Mouse (Mus musculus) liver (tissue): ENCODE results near the gene Camk1d.

Source experiments
- DNase-seq: peaks from one replicate; pipeline ENCODE4 v3.0.0-alpha.2; 2020; ENCODE audit warnings: mixed read lengths

Gene Camk1d

GRCm38 (mm10) chr2:5610521-5610920 lies 103.8 kb downstream of the Camk1d start:
- DNase-seq: no peak

GRCm38 (mm10) chr2:5607920-5608841 lies 106.1 kb downstream of the Camk1d start:
- DNase-seq: no peak

- DNase-seq: no peak
Measured at GRCm38 (mm10) chr2:5605849-5606248, 108.5 kb downstream of the Camk1d start.

DNA sequence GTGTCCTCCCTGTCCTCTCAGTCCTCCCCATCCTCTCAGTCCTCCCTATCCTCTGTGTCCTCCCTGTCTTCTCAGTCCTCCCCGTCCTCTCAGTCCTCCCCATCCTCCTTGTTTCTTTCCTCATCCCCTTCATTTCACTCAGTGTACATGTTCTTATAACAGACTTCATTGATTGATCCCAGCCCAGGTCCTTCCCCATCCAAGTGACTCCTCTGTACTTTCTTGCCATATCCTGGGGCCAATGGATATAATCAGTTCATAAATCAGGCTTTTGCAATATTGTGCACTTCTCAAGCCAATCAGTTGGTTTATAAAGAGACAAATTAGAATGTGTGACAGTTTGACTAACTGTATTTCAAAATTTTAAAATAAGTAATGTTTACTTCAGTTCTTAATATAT lies 112.3 kb downstream of the Camk1d start:
- no peak for DNase-seq

DNA sequence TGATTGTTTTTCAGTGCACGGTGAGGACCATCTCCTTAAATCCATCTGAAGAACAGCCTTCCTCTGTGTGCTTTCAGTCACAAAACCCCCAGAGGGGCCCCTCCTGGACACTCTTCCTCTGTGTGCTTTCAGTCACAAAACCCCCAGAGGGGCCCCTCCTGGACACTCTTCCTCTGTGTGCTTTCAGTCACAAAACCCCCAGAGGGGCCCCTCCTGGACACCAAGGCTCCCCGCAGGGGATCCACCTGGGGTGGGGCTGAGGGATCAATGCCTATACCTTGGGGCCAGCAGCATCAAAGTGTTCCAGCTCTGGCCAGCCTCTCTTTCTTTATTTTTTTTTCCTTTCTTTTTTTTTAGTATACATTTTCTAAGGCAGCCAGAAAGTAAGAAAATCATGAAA lies 113.1 kb downstream of the Camk1d start:
- DNase-seq: peak; percentile 37

DNA sequence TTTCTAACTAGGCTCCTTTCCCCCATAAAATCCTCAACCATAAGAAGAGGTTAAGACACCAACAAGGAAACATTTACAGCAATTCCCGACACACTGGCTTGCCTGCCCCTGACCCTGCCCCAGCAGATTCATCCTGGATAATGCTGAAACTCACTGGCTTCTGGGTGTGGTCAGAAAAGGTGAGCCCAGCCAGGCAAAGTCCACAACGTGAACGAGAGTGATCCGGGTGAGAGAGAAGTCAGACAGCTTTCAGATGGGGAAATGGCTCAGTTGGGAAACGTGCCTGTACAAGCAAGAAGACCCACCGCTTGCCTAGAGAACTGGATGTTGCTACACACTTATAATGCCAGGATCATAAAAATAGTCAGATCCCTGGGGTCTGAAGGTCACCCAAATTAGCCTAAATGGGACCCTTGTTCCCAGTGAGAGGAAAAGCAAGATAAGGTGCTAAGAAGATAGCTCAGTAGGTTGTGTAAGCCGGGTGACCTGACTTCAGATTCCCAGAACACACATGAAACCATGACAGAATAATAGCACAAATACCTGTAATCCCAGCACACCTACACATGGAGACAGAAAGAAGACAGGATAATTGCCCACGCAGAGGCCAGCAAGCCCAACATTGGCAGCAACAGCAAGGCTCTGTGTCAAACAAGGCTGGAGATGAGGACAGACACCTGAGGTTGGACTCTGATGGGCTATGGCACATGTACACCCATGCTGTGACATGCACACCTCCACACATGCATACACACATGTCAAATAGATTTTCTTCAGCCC lies 113.9 kb downstream of the Camk1d start:
- no peak for DNase-seq

DNA sequence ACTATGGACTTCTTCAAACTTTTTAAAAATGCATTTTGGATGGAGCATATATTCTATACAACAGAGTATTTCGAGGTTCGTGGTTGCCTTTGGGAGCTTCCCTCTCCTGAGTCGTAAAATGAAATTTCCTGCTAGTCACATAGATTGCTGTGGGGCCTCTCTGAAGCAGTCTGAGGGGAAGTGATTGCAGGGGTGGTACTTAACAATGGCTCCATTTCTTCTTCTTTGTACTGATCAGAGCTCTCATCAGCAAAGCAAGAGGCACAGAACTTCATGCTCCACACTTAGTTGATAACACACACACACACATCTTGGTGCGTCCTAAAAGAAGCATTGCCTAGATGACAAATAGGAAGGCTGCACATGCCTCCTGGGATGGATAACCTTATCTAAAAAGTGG lies 114.6 kb downstream of the Camk1d start:
- DNase-seq: no peak

GRCm38 (mm10) chr2:5598533-5598932 lies 115.8 kb downstream of the Camk1d start:
- DNase-seq: no peak

GRCm38 (mm10) chr2:5596882-5597281 lies 117.4 kb downstream of the Camk1d start:
- DNase-seq: no peak

DNA sequence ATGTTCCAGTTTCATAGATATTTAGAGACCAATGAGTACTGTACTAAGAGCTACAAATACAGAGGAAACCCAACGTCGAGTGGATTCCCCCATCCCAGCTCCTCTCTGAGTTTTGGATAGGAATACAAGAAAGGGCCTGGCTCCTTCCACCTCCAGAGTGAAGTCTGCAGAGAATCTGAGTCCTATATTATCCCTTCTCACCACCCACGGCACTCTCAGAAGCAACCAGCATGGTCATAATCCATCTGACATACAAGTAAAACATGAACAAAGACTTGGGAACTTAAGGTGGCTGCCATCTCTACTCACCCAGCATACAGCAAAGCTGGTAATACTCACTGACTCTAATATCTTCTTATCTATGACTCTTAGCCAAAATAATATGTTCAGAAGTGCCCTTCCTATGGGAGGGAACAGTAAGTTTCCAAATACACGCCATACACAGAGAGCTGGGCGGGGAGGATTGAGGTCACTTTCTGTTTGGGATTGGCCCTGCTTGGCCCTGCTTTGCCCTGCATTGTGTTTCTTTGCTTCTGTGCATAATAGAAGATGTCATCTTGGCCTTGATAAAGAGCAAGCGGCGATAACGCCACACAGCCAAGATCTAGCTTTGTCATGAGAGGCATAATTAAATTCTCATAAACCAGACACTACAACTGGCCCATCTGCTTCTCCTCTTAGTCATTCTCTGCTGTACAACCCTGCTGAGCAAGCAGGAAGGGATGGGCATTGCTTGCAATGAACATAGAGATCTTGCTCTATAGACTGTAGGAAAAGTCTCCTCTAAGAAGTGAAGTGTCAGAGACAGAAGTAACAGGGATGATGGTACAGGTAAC lies 118.7 kb downstream of the Camk1d start:
- DNase-seq: no peak

GRCm38 (mm10) chr2:5592461-5593136 lies 121.7 kb downstream of the Camk1d start:
- no peak for DNase-seq

- no peak for DNase-seq
Measured at GRCm38 (mm10) chr2:5590074-5590473, 124.2 kb downstream of the Camk1d start.

DNA sequence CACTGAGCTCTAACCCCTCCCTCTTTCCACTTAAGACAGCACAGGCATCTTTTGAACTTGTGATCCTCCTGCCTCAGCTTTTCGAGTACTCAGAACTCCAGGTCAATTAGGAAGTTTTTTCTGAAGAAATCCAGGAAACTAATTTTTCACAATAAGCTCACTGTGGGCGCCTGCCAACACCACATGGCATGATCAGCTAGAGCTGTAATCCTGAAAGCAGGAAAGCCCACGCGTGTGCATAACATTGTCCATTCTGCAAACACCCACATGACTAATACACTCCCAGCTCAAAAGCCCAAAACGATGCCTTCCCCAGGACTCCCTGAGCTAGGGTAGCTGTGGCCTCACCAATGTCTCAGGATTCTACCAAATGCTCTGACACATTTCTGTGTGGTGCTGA lies 125.2 kb downstream of the Camk1d start:
- DNase-seq: no peak

DNA sequence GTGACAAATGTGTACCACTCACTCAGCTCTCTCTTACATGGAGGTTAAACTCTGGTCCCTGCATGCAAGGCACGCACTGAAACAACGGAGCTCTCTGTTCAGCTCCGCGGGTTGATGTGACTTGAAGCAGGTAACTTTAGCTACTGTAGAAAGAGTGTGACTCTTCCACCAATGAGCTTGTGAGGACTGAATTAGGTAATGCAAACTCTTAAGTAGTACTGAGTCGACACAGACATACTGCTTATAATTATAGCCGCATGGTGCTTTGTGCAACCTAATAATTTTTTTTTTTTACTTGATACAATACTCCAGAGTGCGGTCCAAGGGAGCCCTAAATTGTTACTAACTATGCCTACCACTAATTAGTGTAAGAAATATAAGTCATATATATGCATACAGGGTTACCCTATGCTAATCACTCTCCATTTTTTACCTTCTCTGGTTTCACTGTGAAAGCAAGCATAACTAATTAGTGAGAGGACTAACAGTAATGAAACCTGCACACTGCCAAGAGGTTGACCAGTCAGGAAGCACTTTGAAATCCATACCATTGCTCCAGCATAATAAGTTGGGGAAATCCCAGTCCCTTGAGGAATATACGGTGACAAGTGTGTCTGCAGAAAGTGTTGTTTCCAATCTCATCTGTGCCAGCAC lies 125.9 kb downstream of the Camk1d start:
- DNase-seq: no peak

DNA sequence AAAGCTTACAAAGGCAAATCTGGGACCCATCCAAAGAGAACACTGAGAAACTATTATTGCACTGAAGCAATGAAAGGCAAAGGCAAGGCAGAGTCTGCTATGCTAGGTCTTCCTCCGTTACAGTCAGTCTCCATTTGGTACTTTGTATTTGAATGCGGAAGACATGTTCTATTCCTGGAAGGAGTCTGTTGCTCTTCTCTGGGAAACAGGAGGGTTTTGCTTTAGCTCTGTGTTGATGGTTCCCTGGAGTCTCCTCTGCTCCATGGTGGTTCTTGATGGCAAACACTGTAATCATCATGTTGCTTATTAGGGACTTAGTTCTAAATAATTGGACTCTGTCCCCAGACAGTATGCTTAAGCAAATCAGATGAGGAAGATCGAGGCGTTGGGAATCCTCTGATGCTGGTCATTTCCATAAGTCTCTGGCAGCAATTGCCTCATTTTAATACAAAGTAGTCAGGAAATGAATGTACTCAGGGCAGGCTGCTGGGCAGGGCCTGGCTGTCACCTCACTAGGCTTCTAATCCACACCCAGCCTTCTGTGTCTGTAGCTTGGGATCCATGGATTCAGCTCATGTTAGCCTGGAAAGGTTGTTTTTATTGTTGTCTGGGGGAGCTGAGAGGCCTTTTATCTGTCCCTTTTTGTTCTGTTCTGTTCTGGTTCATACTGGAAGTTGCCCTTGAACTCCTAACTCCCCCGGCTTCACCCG lies 129.8 kb downstream of the Camk1d start:
- DNase-seq: no peak

GRCm38 (mm10) chr2:5579391-5579790 lies 134.9 kb downstream of the Camk1d start:
- DNase-seq: no peak

- DNase-seq: no peak
Measured at GRCm38 (mm10) chr2:5577399-5578129, 136.8 kb downstream of the Camk1d start.

GRCm38 (mm10) chr2:5572314-5573006 lies 141.9 kb downstream of the Camk1d start:
- no peak for DNase-seq

- no peak for DNase-seq
Measured at GRCm38 (mm10) chr2:5566611-5567010, 147.7 kb downstream of the Camk1d start.

DNA sequence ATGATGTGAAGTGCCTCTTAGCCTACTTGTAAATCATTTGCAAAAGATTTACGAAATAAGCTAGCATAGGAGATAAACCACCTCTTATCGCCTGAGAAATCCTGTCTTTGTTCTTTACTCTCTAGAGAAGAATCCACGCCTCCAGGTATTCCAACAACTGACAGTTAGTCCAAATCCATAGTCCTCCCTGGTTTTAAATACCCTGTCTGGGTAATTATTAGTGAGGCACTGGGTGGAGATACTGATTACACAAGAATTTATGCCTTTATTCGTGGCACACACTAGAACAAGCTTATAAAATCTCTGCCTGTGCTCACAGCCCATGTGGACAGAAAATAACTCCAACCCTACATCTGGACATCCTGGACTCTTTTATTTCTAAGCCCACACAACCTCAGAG lies 150.6 kb downstream of the Camk1d start:
- DNase-seq: no peak
